Mouse (Mus musculus): ENCODE measurements around the gene Bcl6b.

DNA sequence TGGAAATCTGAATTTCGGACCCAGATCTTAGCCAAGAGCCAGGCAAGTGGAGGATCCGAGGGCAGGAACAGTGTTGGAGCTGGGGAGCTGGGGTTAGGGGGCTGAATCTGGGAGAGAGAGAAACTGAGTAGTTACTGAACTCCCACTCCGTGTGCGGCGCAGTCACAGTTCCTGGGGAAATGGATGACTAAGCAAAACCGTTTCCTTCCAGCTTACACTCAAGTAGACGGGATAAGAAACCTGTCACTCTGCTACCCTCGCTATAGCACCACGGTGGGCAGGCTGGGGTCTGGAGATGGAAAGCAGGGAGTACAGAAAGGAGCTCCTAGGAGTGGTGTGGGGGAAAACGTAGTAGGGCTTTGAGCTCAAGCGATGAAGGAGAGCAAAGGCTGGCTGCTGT, 20.6 kb upstream of the Bcl6b start:
- no peak for TF ChIP-seq POLR2A (IDR thresholded peaks at IDR 0.05; ENCODE audit: low read depth, low read length)
- no peak for TF ChIP-seq CTCF (IDR thresholded peaks at IDR 0.05; ENCODE audit: extremely low read depth, insufficient read depth, insufficient read length, insufficient replicate concordance)

Measured in spleen, adult 2 months (tissue).